Mouse (Mus musculus) small intestine, adult 2 months (tissue): ENCODE measurements at regions not wholly inside any gene's neighbourhood (a gene's known extent, or its start where the extent isn't known, plus 50 kb on each side); places are given as distances from the start of the nearest gene placed in this dataset.

ENCODE experiments used
- CTCF ChIP-seq: fragments of 200-500 bp; IDR thresholded peaks from 2 replicates; pipeline ENCODE4 v1.5.1; 2012; ENCODE audit warnings: low read depth, mild to moderate bottlenecking, control low read depth, inconsistent platforms, low read length, moderate library complexity, mixed read lengths; ENCODE audit not compliant: insufficient replicate concordance, insufficient read length; ENCODE audit errors: extremely low read depth
- POLR2A ChIP-seq: fragments of 200-500 bp; IDR thresholded peaks from 2 replicates; pipeline ENCODE4 v1.6.1; 2012; ENCODE audit warnings: low read depth, mild to moderate bottlenecking, control low read depth, inconsistent platforms, low read length, moderate library complexity

DNA sequence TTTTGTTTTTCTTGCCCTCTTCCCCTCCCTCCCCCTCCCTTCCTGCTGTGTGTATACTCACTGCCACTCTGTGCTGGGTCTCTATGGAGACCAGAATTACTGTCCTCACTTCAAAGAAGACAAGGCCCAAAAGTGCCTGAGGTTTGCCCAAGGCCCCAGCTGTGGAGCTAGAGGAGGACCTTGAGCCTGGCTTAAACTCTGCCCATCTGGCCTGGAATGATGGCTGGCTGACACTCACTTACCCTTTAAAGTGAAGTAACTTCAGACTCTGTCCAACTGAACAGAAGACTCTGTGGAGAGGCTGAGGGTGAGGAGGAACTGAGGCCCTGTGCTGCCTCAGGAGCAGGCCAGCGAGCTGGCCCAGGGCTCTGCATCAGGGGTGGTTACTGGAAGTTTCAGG lies 61.8 kb upstream of the Itga11 start:
- TF ChIP-seq CTCF (no peak), POLR2A (no peak)
